Mouse (Mus musculus) forebrain, postnatal 0 days (tissue): ENCODE data around the gene Arhgap31. TPM values are rescaled to one million over a fixed set of nuclear protein-coding genes. Genes with fewer than 3 reads are reported as not detected.

ENCODE experiments used
- ATAC-seq: fragments of 200-750 bp; cut with Nextera tagmentation; 2 replicates; pipeline ENCODE4 v1.8.0; 2017; ENCODE audit warnings: mild to moderate bottlenecking, moderate library complexity
- DNase-seq: peaks from one replicate; pipeline ENCODE4 v3.0.0-alpha.2; 2015
- H3K27ac ChIP-seq: fragments of 300-500 bp; sonication (generic); 2 replicates; pipeline ENCODE4 v1.5.1; 2014; ENCODE audit warnings: low read depth, mild to moderate bottlenecking, antibody characterized with exemption, low read length, moderate library complexity, mixed read lengths
- H3K27me3 ChIP-seq: fragments of 300-500 bp; sonication (generic); 2 replicates; pipeline ENCODE4 v1.6.1; 2014; ENCODE audit warnings: mild to moderate bottlenecking, low read length, mixed read lengths; ENCODE audit not compliant: insufficient read depth
- H3K36me3 ChIP-seq: fragments of 300-500 bp; sonication (generic); 2 replicates; pipeline ENCODE4 v1.6.1; 2014; ENCODE audit warnings: mild to moderate bottlenecking, moderate library complexity; ENCODE audit not compliant: insufficient read depth
- H3K4me1 ChIP-seq: fragments of 300-500 bp; sonication (generic); 2 replicates; pipeline ENCODE4 v1.6.1; 2014; ENCODE audit warnings: antibody characterized with exemption; ENCODE audit not compliant: insufficient read depth
- H3K4me2 ChIP-seq: fragments of 300-500 bp; sonication (generic); 2 replicates; pipeline ENCODE4 v1.6.1; 2014; ENCODE audit warnings: low read depth, mild to moderate bottlenecking, moderate library complexity
- H3K4me3 ChIP-seq: fragments of 300-500 bp; sonication (generic); 2 replicates; pipeline ENCODE4 v1.5.1; 2014; ENCODE audit warnings: low read depth, low read length, mixed read lengths
- H3K9ac ChIP-seq: fragments of 300-500 bp; sonication (generic); 2 replicates; pipeline ENCODE4 v1.6.1; 2014; ENCODE audit warnings: mild to moderate bottlenecking
- H3K9me3 ChIP-seq: fragments of 300-500 bp; sonication (generic); 2 replicates; pipeline ENCODE4 v1.6.1; 2016; ENCODE audit warnings: low read length
- CTCF ChIP-seq: sonication (generic); IDR thresholded peaks from 2 replicates; pipeline ENCODE4 v1.5.1; 2016; ENCODE audit warnings: antibody characterized with exemption, control low read depth, low read depth
- WGBS: fragments of 180-500 bp; shearing (Covaris S2); extraction: QIAGEN DNeasy Blood & Tissue Kit; methylation state at CpG from one replicate; pipeline ENCODE4 v1.1.7; 2014; 5-methylcytosine and 5-hydroxymethylcytosine counted together
- polyA plus RNA-seq: library from polyadenylated mRNA; unstranded; fragments of >200 nt; fragmentation: Nextera tagmentation; extraction: Ambion mirVana; gene quantifications from 2 replicates; pipeline ENCODE4 v1.2.1, GENCODE M21; 2015
- total RNA-seq: library from RNA; depleted of rRNA; stranded (reverse); fragments of >200 nt; gene quantifications from 2 replicates; pipeline ENCODE4 v1.2.3, GENCODE M21; 2014

Gene Arhgap31
- total and polyA plus RNA-seq, 2 experiments from 2014 or later: 2.4 to 9.6 TPM

DNA sequence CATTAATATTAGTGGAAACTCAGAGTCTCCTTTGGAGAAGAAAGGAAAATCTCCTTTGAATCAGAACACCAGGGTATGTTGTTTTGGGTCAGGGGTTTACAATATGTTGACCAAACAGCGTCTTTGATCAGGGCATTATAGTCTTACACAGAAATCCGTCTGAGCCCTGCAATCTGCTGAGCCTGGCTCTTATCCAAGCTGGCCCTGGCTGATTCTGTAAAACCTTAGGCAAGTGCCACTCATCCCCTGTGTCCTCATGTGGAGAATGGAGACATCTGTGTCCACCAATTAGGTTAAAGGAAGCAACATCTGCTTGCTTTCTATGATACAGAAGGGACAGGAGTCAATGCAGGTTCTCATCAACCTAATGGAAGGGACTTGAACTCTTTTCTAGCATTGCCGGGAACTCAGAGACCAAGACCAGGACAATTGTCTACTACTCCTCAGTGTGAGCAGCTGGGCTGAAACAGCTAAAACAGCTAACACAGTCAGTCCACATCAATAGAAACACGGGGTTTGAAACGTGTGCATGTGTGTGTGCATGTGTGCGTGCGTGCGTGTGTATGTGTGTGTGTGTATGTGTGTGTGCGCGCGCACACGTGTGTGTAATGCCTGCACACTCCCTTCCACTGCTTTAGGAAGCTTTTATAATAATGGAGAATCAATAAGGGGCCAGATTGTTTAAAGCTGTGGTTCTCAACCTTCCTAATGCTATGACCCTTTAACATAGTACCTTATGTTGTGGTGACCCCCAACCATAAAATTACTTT, 42.3 kb downstream of the Arhgap31 start:
- DNase-seq: peak; percentile 33
- H3K36me3 ChIP-seq: no peaks in the 10 kb centered on the region
- no peak for TF ChIP-seq CTCF
- H3K4me1 ChIP-seq: peaks cover 8% of the 10 kb centered on the region; the same call in 1 of the 2 replicates
- WGBS: 76% methylated on average over 12 of the region's 12 CpGs
- no peak for ATAC-seq
- no peak overlapping the region for H3K4me2 ChIP-seq
- no peaks in the 10 kb centered on the region for H3K9me3 ChIP-seq
- no peak overlapping the region for H3K9ac ChIP-seq
- H3K27me3 ChIP-seq: no peaks in the 10 kb centered on the region
- no peak overlapping the region for H3K27ac ChIP-seq
- no peak overlapping the region for H3K4me3 ChIP-seq

DNA sequence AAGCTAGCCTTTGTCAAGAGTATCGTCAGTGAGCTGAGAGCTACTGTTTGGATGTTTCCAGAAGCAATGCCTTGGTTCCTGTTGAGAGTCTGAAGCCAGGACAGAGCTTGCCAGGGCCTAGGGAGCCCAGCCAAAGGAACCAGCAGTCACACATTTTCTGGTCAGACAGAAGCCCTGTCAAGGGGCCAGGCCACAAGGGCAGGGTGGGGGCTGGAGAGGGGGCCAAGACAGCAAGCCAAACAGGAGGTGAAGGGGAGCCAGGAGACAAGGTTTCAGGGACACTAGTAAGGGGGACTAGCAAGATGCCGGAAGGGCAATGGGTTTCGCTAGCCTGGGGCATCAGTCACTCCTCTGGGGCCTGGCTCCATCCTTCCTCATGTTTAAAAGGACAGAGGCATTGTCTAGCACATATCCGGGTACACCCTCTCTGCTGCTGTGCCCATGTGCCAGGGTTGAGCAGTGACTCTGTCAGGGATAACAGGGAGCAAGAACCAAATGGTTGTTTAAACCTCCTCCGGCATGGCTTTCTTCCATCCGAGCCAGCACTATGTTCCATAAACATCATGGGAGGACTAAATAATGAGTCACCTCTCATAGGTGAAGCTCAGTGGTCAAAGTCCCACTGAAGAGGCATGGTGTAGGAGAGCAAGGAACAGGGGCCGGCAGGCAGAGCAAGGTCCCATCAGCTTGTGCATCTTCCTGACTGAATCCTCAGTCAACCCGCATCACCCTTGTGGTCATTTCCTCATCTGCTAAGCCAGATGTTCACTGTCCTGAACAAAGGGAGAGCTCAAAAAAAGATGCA, 44.0 kb downstream of the Arhgap31 start:
- Histone ChIP-seq H3K36me3 (no peaks in the 10 kb centered on the region), H3K9ac (no peak overlapping the region), H3K27ac (no peak overlapping the region), H3K27me3 (no peaks in the 10 kb centered on the region), H3K4me3 (no peak overlapping the region), H3K9me3 (no peaks in the 10 kb centered on the region), H3K4me2 (no peak overlapping the region), H3K4me1 (peaks cover 8% of the 10 kb centered on the region; the same call in 1 of the 2 replicates)
- TF ChIP-seq CTCF: no peak
- ATAC-seq (no peak), DNase-seq (peak; percentile 28)
- WGBS: 88% methylated on average over 8 of the region's 8 CpGs

DNA sequence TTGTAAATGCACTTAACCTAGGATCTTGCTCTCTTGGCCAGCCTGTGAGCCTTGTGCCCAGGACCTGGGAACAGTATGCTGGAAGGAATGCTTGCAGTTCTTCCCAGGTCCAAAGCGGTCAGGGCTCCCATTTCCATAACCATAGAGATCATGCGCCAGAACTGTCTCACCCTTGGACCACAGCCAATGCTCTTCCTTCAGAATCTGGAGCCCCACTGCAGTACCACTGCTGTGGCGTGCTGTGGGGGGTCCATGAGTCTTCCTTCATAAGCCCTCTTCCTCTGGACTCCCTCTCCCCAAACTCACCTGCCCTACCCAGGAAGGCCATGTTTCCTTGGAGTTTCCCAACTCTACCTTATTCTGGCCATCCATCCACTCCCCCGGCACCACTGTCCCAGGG, 46.6 kb downstream of the Arhgap31 start:
- no peak overlapping the region for H3K4me3 ChIP-seq
- WGBS: 76% methylated on average over 4 of the region's 4 CpGs
- DNase-seq (no peak), ATAC-seq (no peak)
- no peaks in the 10 kb centered on the region for H3K9me3 ChIP-seq
- TF ChIP-seq CTCF: no peak
- no peaks in the 10 kb centered on the region for H3K27me3 ChIP-seq
- no peaks in the 10 kb centered on the region for H3K4me1 ChIP-seq
- H3K27ac ChIP-seq: no peak overlapping the region
- no peak overlapping the region for H3K4me2 ChIP-seq
- no peak overlapping the region for H3K9ac ChIP-seq
- no peaks in the 10 kb centered on the region for H3K36me3 ChIP-seq

DNA sequence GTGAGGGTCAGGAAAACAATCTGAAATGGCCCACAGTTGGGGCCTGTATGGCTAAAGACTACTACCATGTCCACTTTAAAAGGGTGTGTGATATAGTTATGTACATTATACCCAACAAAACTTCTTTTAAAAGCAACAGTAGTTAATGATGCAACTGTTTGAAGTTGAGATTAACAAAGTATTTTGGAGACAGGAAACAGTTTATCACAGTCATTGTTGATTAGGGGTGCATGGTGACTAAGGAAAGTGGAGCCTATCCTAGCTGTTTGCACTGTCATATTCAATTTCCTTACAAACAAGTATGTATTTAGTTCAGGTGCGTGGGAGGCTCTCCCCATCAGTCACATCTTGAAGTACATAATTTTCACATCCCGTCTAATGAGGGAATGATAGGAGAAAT, 47.1 kb downstream of the Arhgap31 start:
- no peak for ATAC-seq
- WGBS: 93% methylated on average over 2 of the region's 2 CpGs
- Histone ChIP-seq H3K36me3 (no peaks in the 10 kb centered on the region), H3K27ac (no peak overlapping the region), H3K4me2 (no peak overlapping the region), H3K27me3 (no peaks in the 10 kb centered on the region), H3K9ac (no peak overlapping the region), H3K9me3 (no peaks in the 10 kb centered on the region), H3K4me1 (no peaks in the 10 kb centered on the region), H3K4me3 (no peak overlapping the region)
- TF ChIP-seq CTCF: no peak
- no peak for DNase-seq

DNA sequence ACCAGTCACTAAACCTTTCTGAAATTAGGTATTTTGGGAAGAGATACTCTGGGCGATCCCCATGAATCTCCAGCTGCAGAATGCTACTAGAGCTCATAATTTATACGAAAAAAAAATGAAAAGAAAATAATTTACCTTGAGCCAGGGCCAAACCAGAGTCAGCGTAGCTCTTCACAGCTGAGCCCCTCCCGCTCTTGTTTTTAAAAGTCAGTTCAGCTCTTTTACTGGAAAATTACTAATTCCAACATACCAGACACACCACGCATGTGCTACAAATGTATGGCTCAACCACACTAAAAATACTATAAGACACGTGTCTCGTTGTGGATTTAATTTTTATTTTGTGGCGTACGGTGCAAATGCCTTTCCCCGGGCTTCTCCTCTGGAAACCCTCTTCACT, 50.5 kb downstream of the Arhgap31 start:
- Histone ChIP-seq H3K27ac (no peak overlapping the region), H3K27me3 (no peaks in the 10 kb centered on the region), H3K4me2 (no peak overlapping the region), H3K9ac (no peak overlapping the region), H3K4me3 (no peak overlapping the region), H3K4me1 (no peaks in the 10 kb centered on the region), H3K9me3 (no peaks in the 10 kb centered on the region), H3K36me3 (no peaks in the 10 kb centered on the region)
- ATAC-seq: no peak
- 85% methylated on average over 10 of the region's 10 CpGs for WGBS
- no peak for DNase-seq
- TF ChIP-seq CTCF: no peak

DNA sequence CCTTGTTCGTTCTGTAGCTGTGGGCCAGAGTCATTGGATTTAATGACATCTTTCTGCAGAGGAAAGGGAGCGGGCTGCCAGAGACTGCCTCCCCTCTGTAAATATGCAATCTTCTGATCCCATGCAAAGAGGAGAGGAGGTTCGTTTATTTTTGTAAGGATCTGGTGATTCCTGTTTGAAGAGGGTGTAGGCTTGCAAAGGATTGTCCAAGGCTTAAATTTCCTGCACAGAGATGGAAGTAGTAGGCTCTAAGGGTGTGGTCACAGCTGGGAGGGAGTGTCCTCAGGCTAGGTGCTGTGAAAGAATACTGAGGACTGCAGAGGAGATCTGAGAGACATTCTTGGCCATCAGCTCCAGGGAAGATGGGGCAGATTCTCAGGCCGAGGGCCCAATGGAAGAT, 58.8 kb downstream of the Arhgap31 start:
- H3K4me3 ChIP-seq: no peak overlapping the region
- H3K27ac ChIP-seq: no peak overlapping the region
- no peaks in the 10 kb centered on the region for H3K36me3 ChIP-seq
- DNase-seq: no peak
- no peak for ATAC-seq
- H3K4me2 ChIP-seq: no peak overlapping the region
- H3K27me3 ChIP-seq: no peaks in the 10 kb centered on the region
- H3K9ac ChIP-seq: no peak overlapping the region
- H3K4me1 ChIP-seq: no peaks in the 10 kb centered on the region
- 77% methylated on average over 4 of the region's 4 CpGs for WGBS
- H3K9me3 ChIP-seq: no peaks in the 10 kb centered on the region
- TF ChIP-seq CTCF: no peak

DNA sequence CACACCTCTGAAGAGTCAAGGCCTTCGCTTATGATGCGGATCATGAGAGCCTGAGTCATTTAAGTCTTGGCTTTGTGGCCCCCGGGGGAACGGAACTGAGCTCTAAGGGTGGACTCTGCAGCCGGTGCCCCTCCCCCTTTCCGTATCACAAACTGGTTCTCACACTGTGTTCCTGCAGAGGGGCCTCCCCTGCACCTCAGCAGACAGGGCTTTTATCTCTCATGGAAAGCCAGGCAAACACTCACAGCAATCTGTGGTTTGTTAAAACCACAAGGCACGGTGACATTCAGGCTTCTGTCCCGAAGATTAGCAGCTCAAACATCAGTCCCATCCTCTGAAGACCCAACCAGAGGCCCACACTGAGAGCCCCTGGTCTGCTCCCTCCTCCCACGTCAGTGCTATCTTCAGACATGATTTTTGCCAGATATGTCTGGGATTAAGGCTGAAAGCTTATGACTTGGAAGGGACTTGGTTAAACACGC, 59.6 kb downstream of the Arhgap31 start:
- Histone ChIP-seq H3K4me3 (no peak overlapping the region), H3K4me2 (no peak overlapping the region), H3K27me3 (no peaks in the 10 kb centered on the region), H3K9ac (no peak overlapping the region), H3K9me3 (no peaks in the 10 kb centered on the region), H3K36me3 (no peaks in the 10 kb centered on the region), H3K27ac (no peak overlapping the region), H3K4me1 (no peaks in the 10 kb centered on the region)
- no peak for TF ChIP-seq CTCF
- ATAC-seq (no peak), DNase-seq (no peak)
- 64% methylated on average over 10 of the region's 10 CpGs for WGBS
